Mouse (Mus musculus): ENCODE measurements around the gene Gadd45a. TPM values are rescaled to one million over a fixed set of nuclear protein-coding genes. Genes with fewer than 3 reads are reported as not detected.

Gene Gadd45a
- total RNA-seq, 4 experiments from 2014 or later = 6.0 to 8.9 (median 8.0) TPM

GRCm38 (mm10) chr6:66985500-66985899 lies 51.8 kb downstream of the Gadd45a start:
- DNase-seq (ENCODE audit: low spot score in 2 of 2) = no peak

Other genes with a start within 250 kb of the Gadd45a start
- not detected for gene Vmn1r39, start 226.8 kb downstream of the Gadd45a start, total RNA-seq (2022)
- gene Gng12, start 141.1 kb downstream of the Gadd45a start, total RNA-seq (2022) = 10 to 100 TPM; 56.7 to 75.5 (median 67.9) TPM
- gene Serbp1, start 200.7 kb upstream of the Gadd45a start, total RNA-seq (2022) = 100 to 1,000 TPM; 145 to 214 (median 181) TPM

Measured in layer of hippocampus, adult 8-10 months (tissue).